18 mouse cellular contexts compared by ENCODE assay signal in genomic region chr5:33207136-33207535, GRCm38 (mm10). TPM values are rescaled to one million over a fixed set of nuclear protein-coding genes. Genes with fewer than 3 reads are reported as not detected.
"Had no signal": no experiment of that assay in that cellular context is flagged by ENCODE, and none has a peak within 500 bp of the region (broad histone marks: within the 10 kb centered on the region; RNA-seq: fewer than 3 reads in every experiment).

No protein-coding gene starts in this region.

- H3K27me3 ChIP-seq: liver, embryonic 15.5 days; midbrain, embryonic 13.5 days; midbrain, embryonic 15.5 days; neural tube, embryonic 12.5 days; stomach, embryonic 15.5 days had no signal

- H3K36me3 ChIP-seq: liver, embryonic 15.5 days; midbrain, embryonic 13.5 days; midbrain, embryonic 15.5 days; neural tube, embryonic 12.5 days; stomach, embryonic 15.5 days had no signal

- H3K9me3 ChIP-seq: liver, embryonic 15.5 days; midbrain, embryonic 13.5 days; midbrain, embryonic 15.5 days; neural tube, embryonic 12.5 days; stomach, embryonic 15.5 days had no signal

- H3K4me3 ChIP-seq: liver, embryonic 15.5 days; megakaryocyte, embryonic 14.5 days; midbrain, embryonic 13.5 days; midbrain, embryonic 15.5 days; neural tube, embryonic 12.5 days; stomach, embryonic 15.5 days had no signal

- ATAC-seq: liver, postnatal 0 days; lung, postnatal 0 days; midbrain, embryonic 13.5 days; midbrain, embryonic 15.5 days had no signal

- DNase-seq: liver, postnatal 0 days; lung, adult 2 months; lung, postnatal 36 days; right cerebral cortex, postnatal 14 days; thymus, adult 2 months; thymus, postnatal 25 days; thymus, postnatal 4 days had no signal

- H3K4me1 ChIP-seq: midbrain, embryonic 15.5 days; neural tube, embryonic 12.5 days had no signal

- H3K4me2 ChIP-seq: liver, embryonic 15.5 days; midbrain, embryonic 11.5 days; midbrain, embryonic 13.5 days; midbrain, embryonic 15.5 days; neural tube, embryonic 12.5 days; stomach, embryonic 15.5 days had no signal

- H3K9ac ChIP-seq: liver, embryonic 15.5 days; liver, postnatal 0 days; midbrain, embryonic 13.5 days; midbrain, embryonic 15.5 days; neural tube, embryonic 12.5 days; stomach, embryonic 15.5 days had no signal

- H3K27ac ChIP-seq: liver, embryonic 15.5 days; macrophage; midbrain, embryonic 13.5 days; midbrain, embryonic 15.5 days; neural tube, embryonic 12.5 days; stomach, embryonic 15.5 days had no signal

RNA-seq across cellular contexts. Expression of gene Spon2, which starts 11.1 kb away (rescaled TPM):
- total RNA-seq: monocyte, adult 5-6 weeks; neutrophil, adult 5-6 weeks had no signal
- polyA plus RNA-seq: macrophage had no signal
